Mouse (Mus musculus): ENCODE results near the gene Gm20509.

DNA sequence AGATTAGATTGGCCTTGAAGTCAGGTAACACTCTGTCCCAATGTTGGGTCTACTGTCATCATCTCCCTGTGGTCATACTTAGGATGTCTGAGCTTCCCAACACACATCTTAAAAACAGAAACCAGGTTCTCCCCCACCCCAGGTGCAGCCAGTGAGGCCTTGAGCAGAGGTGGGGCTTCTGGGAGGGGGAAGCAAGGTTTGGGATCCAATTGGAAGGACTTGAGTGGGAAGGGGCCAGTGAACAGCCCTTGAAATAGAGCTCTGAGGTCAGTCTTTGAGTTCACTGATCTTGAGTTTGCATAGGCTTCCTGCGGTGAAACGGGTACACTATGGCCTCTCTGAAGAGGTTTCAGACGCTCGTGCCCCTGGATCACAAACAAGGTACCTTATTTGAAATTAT is at the start of gene Gm20509:
- TF ChIP-seq CTCF (IDR thresholded peaks at IDR 0.05) (no peak), POLR2A (IDR thresholded peaks at IDR 0.05; ENCODE audit: insufficient read depth, low read depth, low read length) (no peak)
